Mouse (Mus musculus): ENCODE results near the gene Ccdc70. TPM values are rescaled to one million over a fixed set of nuclear protein-coding genes. Genes with fewer than 3 reads are reported as not detected.

Ccdc70 gene
- polyA plus RNA-seq, 1 experiment from 2014 or later = not detected

Other genes with a start within 250 kb of the Ccdc70 start
- gene Defa24, start 235.3 kb upstream of the Ccdc70 start, polyA plus RNA-seq (2016; fragmentation: Nextera tagmentation; extraction: Ambion mirVana) = not detected in 2 replicates
- gene Defb50, start 146.2 kb upstream of the Ccdc70 start, polyA plus RNA-seq (2016; fragmentation: Nextera tagmentation; extraction: Ambion mirVana) = not detected in 2 replicates
- gene Defb2, start 129.8 kb upstream of the Ccdc70 start, polyA plus RNA-seq (2016; fragmentation: Nextera tagmentation; extraction: Ambion mirVana) = not detected in 2 replicates
- not detected in 2 replicates for gene Defb10, start 110.9 kb upstream of the Ccdc70 start, polyA plus RNA-seq (2016; fragmentation: Nextera tagmentation; extraction: Ambion mirVana)
- not detected in 2 replicates for gene Defb9, start 84.4 kb upstream of the Ccdc70 start, polyA plus RNA-seq (2016; fragmentation: Nextera tagmentation; extraction: Ambion mirVana)
- not detected in 2 replicates for gene Defb11, start 63.4 kb upstream of the Ccdc70 start, polyA plus RNA-seq (2016; fragmentation: Nextera tagmentation; extraction: Ambion mirVana)
- not detected in 2 replicates for gene Defb15, start 37.1 kb upstream of the Ccdc70 start, polyA plus RNA-seq (2016; fragmentation: Nextera tagmentation; extraction: Ambion mirVana)
- gene Defb35, start 31.4 kb upstream of the Ccdc70 start, polyA plus RNA-seq (2016; fragmentation: Nextera tagmentation; extraction: Ambion mirVana) = not detected in 2 replicates
- gene Defb13, start 23.0 kb upstream of the Ccdc70 start, polyA plus RNA-seq (2016; fragmentation: Nextera tagmentation; extraction: Ambion mirVana) = not detected in 2 replicates
- gene Fam90a1a, start 11.1 kb upstream of the Ccdc70 start, polyA plus RNA-seq (2016; fragmentation: Nextera tagmentation; extraction: Ambion mirVana) = not detected in 2 replicates
- gene Atp7b, start 90.5 kb downstream of the Ccdc70 start, polyA plus RNA-seq (2016; fragmentation: Nextera tagmentation; extraction: Ambion mirVana) = 0.86 and 0.97 TPM in 2 replicates
- gene Alg11, start 90.9 kb downstream of the Ccdc70 start, polyA plus RNA-seq (2016; fragmentation: Nextera tagmentation; extraction: Ambion mirVana) = 38.4 and 38.6 TPM in 2 replicates
- 0.14 and 0.18 TPM in 2 replicates for gene Nek5, start 155.3 kb downstream of the Ccdc70 start, polyA plus RNA-seq (2016; fragmentation: Nextera tagmentation; extraction: Ambion mirVana)
- 7.2 and 7.4 TPM in 2 replicates for gene Nek3, start 196.7 kb downstream of the Ccdc70 start, polyA plus RNA-seq (2016; fragmentation: Nextera tagmentation; extraction: Ambion mirVana)
- 49.4 and 50.4 TPM in 2 replicates for gene Ckap2, start 216.0 kb downstream of the Ccdc70 start, polyA plus RNA-seq (2016; fragmentation: Nextera tagmentation; extraction: Ambion mirVana)
- 34.7 and 36.6 TPM in 2 replicates for gene Vps36, start 223.0 kb downstream of the Ccdc70 start, polyA plus RNA-seq (2016; fragmentation: Nextera tagmentation; extraction: Ambion mirVana)

All from limb, embryonic 12.5 days (tissue).